Mouse (Mus musculus): ENCODE data around the gene Gm27029. TPM values are rescaled to one million over a fixed set of nuclear protein-coding genes. Genes with fewer than 3 reads are reported as not detected.

Gene Gm27029
- polyA plus RNA-seq (2012) = 0.81 and 1.8 TPM in 2 replicates

GRCm38 (mm10) chr11:101424105-101424851 lies at the start of gene Gm27029:
Gene Gm27029 (minus strand): TSS chr11:101424796.
- no peak for TF ChIP-seq GATA1 (IDR thresholded peaks at IDR 0.05; ENCODE audit: low read length)

GRCm38 (mm10) chr11:101474298-101474697 lies 49.7 kb upstream of the Gm27029 start:
- TF ChIP-seq GATA1 (IDR thresholded peaks at IDR 0.05; ENCODE audit: low read length) = no peak

GRCm38 (mm10) chr11:101472336-101472735 lies 47.7 kb upstream of the Gm27029 start:
- TF ChIP-seq GATA1 (IDR thresholded peaks at IDR 0.05; ENCODE audit: low read length) = no peak

- TF ChIP-seq GATA1 (IDR thresholded peaks at IDR 0.05; ENCODE audit: low read length) = no peak
Observed at GRCm38 (mm10) chr11:101471926-101472325, 47.3 kb upstream of the Gm27029 start.

- TF ChIP-seq GATA1 (IDR thresholded peaks at IDR 0.05; ENCODE audit: low read length) = no peak
Observed at GRCm38 (mm10) chr11:101470206-101470605, 45.6 kb upstream of the Gm27029 start.

- TF ChIP-seq GATA1 (IDR thresholded peaks at IDR 0.05; ENCODE audit: low read length) = no peak
Observed at GRCm38 (mm10) chr11:101469155-101469554, 44.6 kb upstream of the Gm27029 start.

- TF ChIP-seq GATA1 (IDR thresholded peaks at IDR 0.05; ENCODE audit: low read length) = no peak
Observed at GRCm38 (mm10) chr11:101468731-101469130, 44.1 kb upstream of the Gm27029 start.

GRCm38 (mm10) chr11:101468263-101468688 lies 43.7 kb upstream of the Gm27029 start:
- no peak for TF ChIP-seq GATA1 (IDR thresholded peaks at IDR 0.05; ENCODE audit: low read length)

GRCm38 (mm10) chr11:101467477-101468262 lies 43.1 kb upstream of the Gm27029 start:
- no peak for TF ChIP-seq GATA1 (IDR thresholded peaks at IDR 0.05; ENCODE audit: low read length)

GRCm38 (mm10) chr11:101465869-101466551 lies 41.4 kb upstream of the Gm27029 start, which contains the start of gene Vat1:
Gene Vat1 (minus strand): TSS chr11:101466230.
- TF ChIP-seq GATA1 (IDR thresholded peaks at IDR 0.05; ENCODE audit: low read length) = no peak

- TF ChIP-seq GATA1 (IDR thresholded peaks at IDR 0.05; ENCODE audit: low read length) = no peak
Observed at GRCm38 (mm10) chr11:101465101-101465868, 40.7 kb upstream of the Gm27029 start.

- TF ChIP-seq GATA1 (IDR thresholded peaks at IDR 0.05; ENCODE audit: low read length) = no peak
Observed at GRCm38 (mm10) chr11:101464211-101465100, 39.9 kb upstream of the Gm27029 start, which contains the start of gene Rnd2. Gene Rnd2 (plus strand): TSS chr11:101464999.

- peak; percentile 4 for TF ChIP-seq GATA1 (IDR thresholded peaks at IDR 0.05; ENCODE audit: low read length)
Observed at GRCm38 (mm10) chr11:101462583-101463440, 38.2 kb upstream of the Gm27029 start.
